ENCODE assay signal across 15 mouse cellular contexts in genomic region chr15:81210496-81210895, GRCm38 (mm10). TPM values are rescaled to one million over a fixed set of nuclear protein-coding genes. Genes with fewer than 3 reads are reported as not detected.
DNase-seq lines count a peak whose midpoint lies in the region; ATAC-seq and TF ChIP-seq lines count a peak whose summit lies in the region.
"Had no signal": no experiment of that assay in that cellular context is flagged by ENCODE, and none has a peak within 500 bp of the region (broad histone marks: within the 10 kb centered on the region; RNA-seq: fewer than 3 reads in every experiment).

No protein-coding gene starts in this region.

- no peaks in the 10 kb centered on the region for H3K36me3 ChIP-seq in embryonic facial prominence, embryonic 13.5 days
- H3K36me3 ChIP-seq in embryonic facial prominence, embryonic 10.5 days (replicated peaks): no peaks in the 10 kb centered on the region
- H3K36me3 ChIP-seq in intestine, embryonic 15.5 days: no peaks in the 10 kb centered on the region

- H3K4me1 ChIP-seq in embryonic facial prominence, embryonic 13.5 days: peaks cover 21% of the 10 kb centered on the region
- peaks cover 21% of the 10 kb centered on the region for H3K4me1 ChIP-seq in embryonic facial prominence, embryonic 10.5 days
- no peaks in the 10 kb centered on the region for H3K4me1 ChIP-seq in intestine, embryonic 15.5 days (replicated peaks)

- no peak overlapping the region for H3K9ac ChIP-seq in embryonic facial prominence, embryonic 13.5 days
- H3K9ac ChIP-seq in intestine, embryonic 15.5 days: no peak overlapping the region

- 44% methylated on average over 5 of the region's 5 CpGs for WGBS in embryonic facial prominence, embryonic 13.5 days
- 75% methylated on average over 5 of the region's 5 CpGs for WGBS in embryonic facial prominence, embryonic 10.5 days
- 69% methylated on average over 5 of the region's 5 CpGs for WGBS in intestine, embryonic 15.5 days

- no peaks in the 10 kb centered on the region for H3K27me3 ChIP-seq in embryonic facial prominence, embryonic 13.5 days
- no peaks in the 10 kb centered on the region for H3K27me3 ChIP-seq in embryonic facial prominence, embryonic 10.5 days (replicated peaks; ENCODE audit: low read depth, poor library complexity, severe bottlenecking)
- no peaks in the 10 kb centered on the region for H3K27me3 ChIP-seq in intestine, embryonic 15.5 days (replicated peaks)

- no peak for TF ChIP-seq CTCF in brain, embryonic 14.5 days (IDR thresholded peaks at IDR 0.05; ENCODE audit: borderline replicate concordance, extremely low read depth, insufficient read depth, insufficient read length)

- ATAC-seq in embryonic facial prominence, embryonic 13.5 days (ENCODE audit: insufficient number of reproducible peaks, insufficient read depth, low FRiP score, low TSS enrichment, low read depth): no peak
- ATAC-seq in megakaryocyte progenitor cell, adult 5-6 weeks (replicated peaks; ENCODE audit: poor library complexity): peak; percentile 68
- ATAC-seq in intestine, embryonic 15.5 days: no peak
- ATAC-seq in frontal cortex, adult (ENCODE audit: low TSS enrichment): no peak
- ATAC-seq: forebrain, embryonic 16.5 days; hindbrain, embryonic 16.5 days; lung, postnatal 0 days had no signal

- TF ChIP-seq POLR2A in brain, embryonic 14.5 days (IDR thresholded peaks at IDR 0.05; ENCODE audit: borderline replicate concordance, extremely low read depth, insufficient read depth, insufficient read length, poor library complexity, severe bottlenecking): no peak

- H3K4me2 ChIP-seq in embryonic facial prominence, embryonic 13.5 days: no peak overlapping the region
- no peak overlapping the region for H3K4me2 ChIP-seq in intestine, embryonic 15.5 days (replicated peaks)

- H3K4me3 ChIP-seq in embryonic facial prominence, embryonic 13.5 days: no peak overlapping the region
- H3K4me3 ChIP-seq in embryonic facial prominence, embryonic 10.5 days: no peak overlapping the region
- no peak overlapping the region for H3K4me3 ChIP-seq in intestine, embryonic 15.5 days (replicated peaks)

- no peaks in the 10 kb centered on the region for H3K9me3 ChIP-seq in embryonic facial prominence, embryonic 13.5 days
- no peaks in the 10 kb centered on the region for H3K9me3 ChIP-seq in embryonic facial prominence, embryonic 10.5 days
- no peaks in the 10 kb centered on the region for H3K9me3 ChIP-seq in intestine, embryonic 15.5 days

- DNase-seq in embryonic facial prominence, embryonic 10.5 days (ENCODE audit: low spot score): no peak
- DNase-seq in 416B (ENCODE audit: low read depth): peak; percentile 49
- peak; percentile 26 for DNase-seq in brain, embryonic 14.5 days (ENCODE audit: low read depth)
- DNase-seq in heart, adult 11 months: no peak
- DNase-seq: gastrocnemius, postnatal 36 days; liver; right cerebral cortex, postnatal 14 days had no signal

- H3K27ac ChIP-seq in embryonic facial prominence, embryonic 13.5 days: peak overlapping the region; percentile 36; the same call in 1 of the 2 replicates
- no peak overlapping the region for H3K27ac ChIP-seq in embryonic facial prominence, embryonic 10.5 days (replicated peaks)
- no peak overlapping the region for H3K27ac ChIP-seq in intestine, embryonic 15.5 days
- H3K27ac ChIP-seq: kidney, postnatal 0 days had no signal

RNA-seq across cellular contexts. Expression of gene Mrtfa, which starts 19.9 kb away (rescaled TPM):
- 26.5 and 29.6 TPM in 2 replicates for polyA plus RNA-seq in embryonic facial prominence, embryonic 13.5 days (2015; fragmentation: Nextera tagmentation; extraction: Ambion mirVana)
- polyA plus RNA-seq in embryonic facial prominence, embryonic 10.5 days (2016; fragmentation: Nextera tagmentation; extraction: Ambion mirVana): 25.0 and 26.3 TPM in 2 replicates
- 20.5 and 42.8 TPM in 2 replicates for polyA plus RNA-seq in brain, embryonic 14.5 days (2012; rRNA removed)
- 24.5 and 27.3 TPM in 2 replicates for total RNA-seq in megakaryocyte progenitor cell, adult 5-6 weeks (2015)
- total RNA-seq in megakaryocyte progenitor cell, adult 5-6 weeks (2017): 11.1 and 17.6 TPM in 2 replicates
- 16.0 and 18.0 TPM in 2 replicates for polyA plus RNA-seq in intestine, embryonic 15.5 days (2015; fragmentation: Nextera tagmentation; extraction: Ambion mirVana)

RNA-seq across cellular contexts. Expression of gene Mchr1, which starts 24.8 kb away (rescaled TPM):
- 0.51 and 0.54 TPM in 2 replicates for polyA plus RNA-seq in embryonic facial prominence, embryonic 13.5 days (2015; fragmentation: Nextera tagmentation; extraction: Ambion mirVana)
- 0.15 and 0.27 TPM in 2 replicates for polyA plus RNA-seq in embryonic facial prominence, embryonic 10.5 days (2016; fragmentation: Nextera tagmentation; extraction: Ambion mirVana)
- polyA plus RNA-seq in brain, embryonic 14.5 days (2012; rRNA removed): 3.1 and 3.3 TPM in 2 replicates
- total RNA-seq in megakaryocyte progenitor cell, adult 5-6 weeks (2015): not detected in 2 replicates
- total RNA-seq in megakaryocyte progenitor cell, adult 5-6 weeks (2017): not detected in 2 replicates
- 0.88 and 1.0 TPM in 2 replicates for polyA plus RNA-seq in intestine, embryonic 15.5 days (2015; fragmentation: Nextera tagmentation; extraction: Ambion mirVana)

Comparison
In these comparisons a context has a peak if more than half of its experiments do, and no peak if none do; other contexts are left out.
1. DNase-seq: peak in 416B (single experiment) and brain, embryonic 14.5 days (single experiment); none in embryonic facial prominence, embryonic 10.5 days (single experiment) and heart, adult 11 months (single experiment).